Mouse (Mus musculus): ENCODE data around the gene Vapb. TPM values are rescaled to one million over a fixed set of nuclear protein-coding genes. Genes with fewer than 3 reads are reported as not detected.

Gene Vapb
- polyA plus RNA-seq, 2 experiments, result 15.2 to 37.0 TPM

DNA sequence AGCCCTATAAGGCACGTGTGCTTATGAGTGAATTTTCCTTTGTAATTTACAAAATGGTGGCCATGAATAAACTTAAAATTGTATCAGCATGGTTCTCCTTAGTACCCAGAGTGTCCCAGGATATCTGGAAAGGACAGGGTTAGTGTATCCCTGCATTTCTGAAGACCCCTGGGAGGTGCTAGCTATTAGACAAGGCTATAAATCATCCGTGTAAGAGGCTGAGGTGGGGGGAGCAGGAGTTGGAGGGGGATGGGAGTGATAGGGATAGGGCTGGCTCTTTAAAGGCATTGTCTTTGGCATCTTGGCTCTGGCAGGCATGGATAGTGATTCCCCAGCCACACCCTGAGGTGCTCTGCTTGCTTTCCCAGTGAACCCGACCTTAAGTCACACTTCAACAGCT is 27.3 kb downstream of the Vapb start:
- ATAC-seq (ENCODE audit: low FRiP score, low read depth) (no peak), DNase-seq (ENCODE audit: low spot score) (no peak)
- H3K36me3 ChIP-seq (ENCODE audit: control insufficient read depth, insufficient read depth, low read length), result peaks cover 22% of the 10 kb centered on the region
- H3K4me3 ChIP-seq (replicated peaks; ENCODE audit: low read length), result no peak overlapping the region
- H3K9ac ChIP-seq (ENCODE audit: low read depth, low read length, severe bottlenecking), result no peak overlapping the region
- no peak overlapping the region for H3K4me2 ChIP-seq (replicated peaks; ENCODE audit: low read depth, low read length, severe bottlenecking)
- H3K9me3 ChIP-seq (ENCODE audit: control insufficient read depth, low read length), result no peaks in the 10 kb centered on the region
- H3K27ac ChIP-seq (replicated peaks; ENCODE audit: low read depth, low read length), result no peak overlapping the region
- 42% methylated on average over 3 of the region's 3 CpGs for WGBS
- H3K27me3 ChIP-seq (ENCODE audit: control insufficient read depth, insufficient read depth, low read length), result no peaks in the 10 kb centered on the region
- peaks cover 14% of the 10 kb centered on the region for H3K4me1 ChIP-seq (ENCODE audit: control insufficient read depth, insufficient read depth, low read length)
- TF ChIP-seq POLR2A (IDR thresholded peaks at IDR 0.05; ENCODE audit: borderline replicate concordance, extremely low read depth, insufficient read depth, insufficient read length), result no peak

DNA sequence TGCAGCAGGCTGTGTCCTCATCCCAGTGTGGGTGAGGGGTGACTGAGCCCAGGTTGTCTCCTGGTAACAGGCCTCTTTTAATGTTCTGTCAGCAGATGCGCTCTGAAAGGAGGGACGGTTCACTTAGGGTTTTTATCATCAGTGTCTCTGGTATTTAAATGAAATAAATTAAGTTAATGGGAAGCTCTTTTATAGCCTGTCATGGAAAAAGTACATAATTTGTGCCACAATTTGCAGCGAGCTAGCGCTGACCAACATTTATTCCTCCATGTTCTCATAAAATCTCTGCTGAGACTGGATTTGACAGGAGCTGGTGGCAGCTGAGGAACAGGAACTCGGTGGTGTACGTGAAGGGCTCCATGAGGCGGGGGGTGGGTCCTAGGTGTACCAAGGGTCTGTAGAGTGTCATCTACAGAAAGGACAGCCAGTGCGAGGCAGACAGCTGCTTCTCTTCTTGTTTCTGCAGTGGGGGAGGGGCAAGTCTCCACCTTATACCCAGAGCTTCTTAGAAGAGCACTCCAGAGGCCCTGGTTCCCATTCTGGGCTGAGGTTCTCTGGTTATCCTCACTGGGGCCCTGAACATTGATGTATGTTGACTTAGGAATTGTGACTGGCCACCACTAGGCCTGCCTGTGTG is 30.8 kb downstream of the Vapb start:
- peaks cover 23% of the 10 kb centered on the region for H3K4me1 ChIP-seq (ENCODE audit: control insufficient read depth, insufficient read depth, low read length)
- H3K27me3 ChIP-seq (ENCODE audit: control insufficient read depth, insufficient read depth, low read length), result no peaks in the 10 kb centered on the region
- H3K9me3 ChIP-seq (ENCODE audit: control insufficient read depth, low read length), result no peaks in the 10 kb centered on the region
- WGBS, result 50% methylated on average over 8 of the region's 8 CpGs
- no peak overlapping the region for H3K4me2 ChIP-seq (replicated peaks; ENCODE audit: low read depth, low read length, severe bottlenecking)
- TF ChIP-seq POLR2A (IDR thresholded peaks at IDR 0.05; ENCODE audit: borderline replicate concordance, extremely low read depth, insufficient read depth, insufficient read length), result no peak
- no peak overlapping the region for H3K4me3 ChIP-seq (replicated peaks; ENCODE audit: low read length)
- DNase-seq (ENCODE audit: low spot score) (no peak), ATAC-seq (ENCODE audit: low FRiP score, low read depth) (no peak)
- H3K9ac ChIP-seq (ENCODE audit: low read depth, low read length, severe bottlenecking), result no peak overlapping the region
- H3K27ac ChIP-seq (replicated peaks; ENCODE audit: low read depth, low read length), result no peak overlapping the region
- H3K36me3 ChIP-seq (ENCODE audit: control insufficient read depth, insufficient read depth, low read length), result peaks cover 21% of the 10 kb centered on the region

DNA sequence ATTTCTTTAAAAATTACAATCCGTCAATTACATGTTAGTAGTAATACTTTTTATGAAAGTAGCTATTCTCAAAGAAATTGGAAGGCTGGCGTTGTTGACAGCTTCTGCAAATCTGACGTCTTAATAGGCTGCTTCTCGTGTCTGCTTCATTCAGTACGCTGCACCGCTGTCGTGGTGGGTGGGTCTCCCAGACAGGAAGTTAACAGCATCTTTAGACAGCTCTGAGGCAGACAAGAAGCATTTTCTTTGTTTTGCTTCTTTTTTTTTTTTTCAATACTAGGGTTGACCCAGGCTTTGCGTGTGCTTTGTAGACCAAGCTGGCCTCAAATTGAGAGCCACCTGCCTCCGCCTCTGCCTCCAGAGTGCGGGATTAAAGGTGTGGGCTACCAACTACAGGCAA is 31.9 kb downstream of the Vapb start:
- H3K4me3 ChIP-seq (replicated peaks; ENCODE audit: low read length), result no peak overlapping the region
- no peak overlapping the region for H3K27ac ChIP-seq (replicated peaks; ENCODE audit: low read depth, low read length)
- no peaks in the 10 kb centered on the region for H3K27me3 ChIP-seq (ENCODE audit: control insufficient read depth, insufficient read depth, low read length)
- DNase-seq (ENCODE audit: low spot score) (no peak), ATAC-seq (ENCODE audit: low FRiP score, low read depth) (no peak)
- peaks cover 16% of the 10 kb centered on the region for H3K36me3 ChIP-seq (ENCODE audit: control insufficient read depth, insufficient read depth, low read length)
- H3K9ac ChIP-seq (ENCODE audit: low read depth, low read length, severe bottlenecking), result no peak overlapping the region
- TF ChIP-seq POLR2A (IDR thresholded peaks at IDR 0.05; ENCODE audit: borderline replicate concordance, extremely low read depth, insufficient read depth, insufficient read length), result no peak
- H3K4me1 ChIP-seq (ENCODE audit: control insufficient read depth, insufficient read depth, low read length), result peaks cover 23% of the 10 kb centered on the region
- H3K9me3 ChIP-seq (ENCODE audit: control insufficient read depth, low read length), result no peaks in the 10 kb centered on the region
- WGBS, result 82% methylated on average over 10 of the region's 10 CpGs
- no peak overlapping the region for H3K4me2 ChIP-seq (replicated peaks; ENCODE audit: low read depth, low read length, severe bottlenecking)

- 66% methylated on average over 5 of the region's 5 CpGs for WGBS
- no peak for ATAC-seq (ENCODE audit: low FRiP score, low read depth)
- Histone ChIP-seq H3K9ac (ENCODE audit: low read depth, low read length, severe bottlenecking) (no peak overlapping the region), H3K4me2 (replicated peaks; ENCODE audit: low read depth, low read length, severe bottlenecking) (no peak overlapping the region), H3K27me3 (ENCODE audit: control insufficient read depth, insufficient read depth, low read length) (no peaks in the 10 kb centered on the region), H3K4me1 (ENCODE audit: control insufficient read depth, insufficient read depth, low read length) (peaks cover 24% of the 10 kb centered on the region), H3K36me3 (ENCODE audit: control insufficient read depth, insufficient read depth, low read length) (peaks cover 16% of the 10 kb centered on the region), H3K9me3 (ENCODE audit: control insufficient read depth, low read length) (no peaks in the 10 kb centered on the region), H3K4me3 (replicated peaks; ENCODE audit: low read length) (no peak overlapping the region), H3K27ac (replicated peaks; ENCODE audit: low read depth, low read length) (0 out of 2 replicates have a peak overlapping the region, but pooled peaks have one; percentile 52)
- DNase-seq (ENCODE audit: low spot score), result no peak
- TF ChIP-seq POLR2A (IDR thresholded peaks at IDR 0.05; ENCODE audit: borderline replicate concordance, extremely low read depth, insufficient read depth, insufficient read length), result no peak
Measured at GRCm38 (mm10) chr2:173770620-173771019, 33.3 kb downstream of the Vapb start.

DNA sequence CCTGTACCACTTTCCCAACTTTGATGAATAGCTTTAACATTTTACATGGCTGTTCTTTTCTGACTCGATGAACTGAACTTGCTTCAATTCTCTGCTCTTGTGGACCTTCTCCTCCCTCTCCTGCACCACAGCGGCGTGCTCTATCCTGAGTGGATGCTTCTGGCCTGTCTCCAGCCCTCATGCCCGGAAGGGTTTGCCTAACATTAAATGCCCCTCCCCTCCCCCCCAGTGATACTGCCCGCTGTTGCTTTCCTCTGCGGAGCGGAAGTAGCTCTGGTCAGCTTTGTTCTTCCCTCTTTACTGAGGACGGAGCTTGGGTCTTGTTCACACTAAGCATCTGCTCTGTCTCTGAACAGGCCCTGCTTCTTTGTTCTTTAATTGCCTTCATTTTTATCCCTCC is 34.4 kb downstream of the Vapb start:
- H3K9ac ChIP-seq (ENCODE audit: low read depth, low read length, severe bottlenecking), result no peak overlapping the region
- H3K4me1 ChIP-seq (ENCODE audit: control insufficient read depth, insufficient read depth, low read length), result peaks cover 25% of the 10 kb centered on the region
- ATAC-seq (ENCODE audit: low FRiP score, low read depth), result no peak
- no peak overlapping the region for H3K4me2 ChIP-seq (replicated peaks; ENCODE audit: low read depth, low read length, severe bottlenecking)
- H3K27ac ChIP-seq (replicated peaks; ENCODE audit: low read depth, low read length), result 0 out of 2 replicates have a peak overlapping the region, but pooled peaks have one; percentile 33
- H3K4me3 ChIP-seq (replicated peaks; ENCODE audit: low read length), result no peak overlapping the region
- no peaks in the 10 kb centered on the region for H3K27me3 ChIP-seq (ENCODE audit: control insufficient read depth, insufficient read depth, low read length)
- no peak for TF ChIP-seq POLR2A (IDR thresholded peaks at IDR 0.05; ENCODE audit: borderline replicate concordance, extremely low read depth, insufficient read depth, insufficient read length)
- H3K9me3 ChIP-seq (ENCODE audit: control insufficient read depth, low read length), result no peaks in the 10 kb centered on the region
- 53% methylated on average over 8 of the region's 8 CpGs for WGBS
- no peak for DNase-seq (ENCODE audit: low spot score)
- peaks cover 18% of the 10 kb centered on the region for H3K36me3 ChIP-seq (ENCODE audit: control insufficient read depth, insufficient read depth, low read length)
